Mouse (Mus musculus) midbrain, embryonic 12.5 days (tissue): Measurements from ENCODE around the gene Agfg2. TPM values are rescaled to one million over a fixed set of nuclear protein-coding genes. Genes with fewer than 3 reads are reported as not detected.
"Not testable (repeated sequence)": the region's sequence is repeated elsewhere in the genome, so short reads cannot be mapped to it uniquely, and the experiment has no call there.

ENCODE experiments used
- ATAC-seq: fragments of 200-750 bp; cut with Nextera tagmentation; 2 replicates; pipeline ENCODE4 v1.8.0; 2017; ENCODE audit warnings: low read depth, moderate TSS enrichment, moderate library complexity; ENCODE audit not compliant: low FRiP score
- H3K27ac ChIP-seq: fragments of 300-500 bp; sonication (generic); replicated peaks from 2 replicates; pipeline ENCODE4 v1.5.1; 2016; ENCODE audit warnings: mild to moderate bottlenecking
- H3K27me3 ChIP-seq: fragments of 300-500 bp; sonication (generic); 2 replicates; pipeline ENCODE4 v1.6.1; 2016; ENCODE audit warnings: mild to moderate bottlenecking
- H3K36me3 ChIP-seq: fragments of 300-500 bp; sonication (generic); 2 replicates; pipeline ENCODE4 v1.6.1; 2016
- H3K4me1 ChIP-seq: fragments of 300-500 bp; sonication (generic); 2 replicates; pipeline ENCODE4 v1.6.1; 2016
- H3K4me2 ChIP-seq: fragments of 300-500 bp; sonication (generic); replicated peaks from 2 replicates; pipeline ENCODE4 v1.6.1; 2016; ENCODE audit warnings: mild to moderate bottlenecking, moderate library complexity
- H3K4me3 ChIP-seq: fragments of 300-500 bp; sonication (generic); 2 replicates; pipeline ENCODE4 v1.5.1; 2016; ENCODE audit warnings: mild to moderate bottlenecking
- H3K9ac ChIP-seq: fragments of 300-500 bp; sonication (generic); replicated peaks from 2 replicates; pipeline ENCODE4 v1.6.1; 2016; ENCODE audit warnings: mild to moderate bottlenecking, moderate library complexity
- H3K9me3 ChIP-seq: fragments of 300-500 bp; sonication (generic); 2 replicates; pipeline ENCODE4 v1.6.1; 2016; ENCODE audit warnings: mild to moderate bottlenecking
- WGBS: fragments of 180-500 bp; shearing (Covaris S2); methylation state at CpG from one replicate; pipeline ENCODE4 v1.1.7; 2016; 5-methylcytosine and 5-hydroxymethylcytosine counted together
- polyA plus RNA-seq: library from polyadenylated mRNA; unstranded; fragments of >200 nt; fragmentation: Nextera tagmentation; extraction: Ambion mirVana; gene quantifications from 2 replicates; pipeline ENCODE4 v1.2.1, GENCODE M21; 2016

Agfg2 gene
- polyA plus RNA-seq, result 25.9 and 29.0 TPM in 2 replicates

DNA sequence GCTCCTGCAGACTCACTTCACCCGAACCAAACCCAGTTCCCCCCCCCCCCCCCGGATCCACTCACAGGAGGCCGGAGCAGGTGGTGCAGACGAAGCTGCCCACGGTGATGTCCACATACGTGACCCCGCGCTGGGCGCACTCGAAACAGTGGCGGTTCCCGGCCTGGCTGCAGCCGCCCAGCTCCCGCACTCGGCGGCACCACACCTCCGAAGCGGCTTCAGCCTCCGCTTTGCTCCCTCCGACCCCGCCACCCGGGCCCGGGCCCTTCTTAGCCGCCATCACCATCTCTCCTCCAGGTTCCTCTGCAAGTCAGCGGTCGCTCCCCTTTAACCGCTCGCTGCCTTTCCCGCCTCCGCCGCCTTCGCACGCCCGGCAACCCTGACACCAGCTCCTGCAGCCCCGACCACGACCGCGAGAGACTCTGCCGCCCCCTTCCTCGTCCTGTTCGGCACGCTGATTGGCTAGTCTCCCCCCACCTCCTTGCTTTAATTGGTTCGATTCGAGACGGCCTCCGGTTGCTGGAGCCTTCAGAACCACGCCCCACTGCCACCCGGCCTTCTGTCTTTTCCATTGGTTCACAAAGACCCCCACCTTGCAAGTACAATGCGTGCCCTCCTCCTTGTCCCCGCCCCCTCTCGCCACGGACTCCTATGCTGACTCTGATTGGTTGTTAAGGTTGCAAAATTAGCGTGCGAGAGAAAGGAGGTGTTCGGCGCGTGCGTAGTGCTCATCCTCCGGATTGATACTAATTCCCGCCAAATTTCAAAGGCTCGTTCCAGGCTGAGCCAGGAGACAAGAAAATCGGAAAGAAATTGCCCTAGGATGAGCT is at the start of gene Agfg2:
Gene Agfg2 (minus strand): TSS at position 433 of the 830 bp plus-strand sequence.
- peak; percentile 97 for ATAC-seq
- Histone ChIP-seq H3K4me2 (peak within 1 kb of the TSS; percentile 95), H3K27me3 (peaks cover 8% of the 10 kb centered on the region), H3K4me1 (peaks cover 20% of the 10 kb centered on the region), H3K27ac (peak within 1 kb of the TSS; percentile 80), H3K9me3 (no peaks in the 10 kb centered on the region), H3K36me3 (0 out of 2 replicates have a peak, but pooled peaks cover 4% of the 10 kb centered on the region), H3K9ac (peak within 1 kb of the TSS; percentile 79), H3K4me3 (peak within 1 kb of the TSS; percentile 76)
- under 1% methylated on average over 62 of the region's 62 CpGs for WGBS

DNA sequence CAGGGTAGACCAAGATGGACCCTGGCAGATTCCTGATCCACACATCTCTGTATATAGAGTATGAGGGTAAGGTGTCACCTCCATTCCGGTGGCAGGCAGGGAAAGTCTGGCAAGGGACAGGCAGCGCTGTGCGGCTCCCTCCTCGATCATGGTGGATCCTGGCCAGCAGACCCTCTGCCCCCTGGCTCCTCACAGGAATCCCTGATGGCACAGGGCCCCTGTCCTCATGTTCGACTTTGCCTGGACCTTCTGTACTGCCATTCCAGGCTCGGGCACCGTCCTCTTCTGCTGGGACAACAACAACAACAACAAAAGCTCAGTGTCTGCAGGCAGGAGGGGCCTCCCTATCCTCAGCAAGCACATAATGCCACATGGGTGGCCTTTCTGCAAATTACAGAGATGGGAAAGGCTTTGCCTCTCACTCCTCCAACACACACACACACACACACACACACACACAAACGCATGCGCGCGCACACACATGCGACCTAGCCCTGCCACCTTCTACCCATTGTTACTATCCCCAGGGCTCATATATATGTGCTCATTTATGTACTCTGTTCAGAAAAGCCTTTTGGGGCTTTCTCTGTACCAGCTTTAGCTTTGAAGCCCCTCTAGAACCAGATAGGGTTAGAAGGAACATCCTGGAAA is 49.2 kb upstream of the Agfg2 start:
- H3K4me3 ChIP-seq, result peak overlapping the region; percentile 30
- WGBS, result 42% methylated on average over 12 of the region's 12 CpGs
- no peaks in the 10 kb centered on the region for H3K9me3 ChIP-seq
- peaks cover 62% of the 10 kb centered on the region for H3K4me1 ChIP-seq
- peak overlapping the region; percentile 47 for H3K9ac ChIP-seq
- peaks cover 75% of the 10 kb centered on the region for H3K36me3 ChIP-seq
- H3K4me2 ChIP-seq, result peak overlapping the region; percentile 50
- no peaks in the 10 kb centered on the region for H3K27me3 ChIP-seq
- peak overlapping the region; percentile 98 for H3K27ac ChIP-seq
- peak; percentile 74 for ATAC-seq

GRCm38 (mm10) chr5:137726767-137727166 is 42.2 kb upstream of the Agfg2 start:
- Histone ChIP-seq H3K27ac (no peak overlapping the region), H3K9me3 (no peaks in the 10 kb centered on the region), H3K4me3 (no peak overlapping the region), H3K36me3 (peaks cover 28% of the 10 kb centered on the region), H3K27me3 (peaks cover 6% of the 10 kb centered on the region), H3K4me1 (peaks cover 11% of the 10 kb centered on the region), H3K4me2 (no peak overlapping the region), H3K9ac (no peak overlapping the region)
- ATAC-seq, result no peak
- 74% methylated on average over 6 of the region's 6 CpGs for WGBS

GRCm38 (mm10) chr5:137723840-137724239 is 39.3 kb upstream of the Agfg2 start:
- ATAC-seq, result no peak
- no peaks in the 10 kb centered on the region for H3K4me1 ChIP-seq

GRCm38 (mm10) chr5:137720558-137721164 is 36.1 kb upstream of the Agfg2 start:
- H3K4me2 ChIP-seq, result peak overlapping the region; percentile 28
- H3K9me3 ChIP-seq, H3K4me3 ChIP-seq, H3K27me3 ChIP-seq, ATAC-seq, H3K36me3 ChIP-seq, H3K27ac ChIP-seq, H3K4me1 ChIP-seq, H3K9ac ChIP-seq: not testable (repeated sequence)
- 31% methylated on average over 11 of the region's 16 CpGs for WGBS

More at GRCm38 (mm10) chr5:137723840-137724239, 39.3 kb upstream of the Agfg2 start:
- H3K9me3 ChIP-seq, result no peaks in the 10 kb centered on the region
- 87% methylated on average over 5 of the region's 5 CpGs for WGBS
- no peak overlapping the region for H3K4me3 ChIP-seq
- H3K27ac ChIP-seq, result no peak overlapping the region
- no peak overlapping the region for H3K4me2 ChIP-seq
- no peak overlapping the region for H3K9ac ChIP-seq
- H3K27me3 ChIP-seq, result peaks cover 6% of the 10 kb centered on the region
- H3K36me3 ChIP-seq, result 0 out of 2 replicates have a peak, but pooled peaks cover 3% of the 10 kb centered on the region

DNA sequence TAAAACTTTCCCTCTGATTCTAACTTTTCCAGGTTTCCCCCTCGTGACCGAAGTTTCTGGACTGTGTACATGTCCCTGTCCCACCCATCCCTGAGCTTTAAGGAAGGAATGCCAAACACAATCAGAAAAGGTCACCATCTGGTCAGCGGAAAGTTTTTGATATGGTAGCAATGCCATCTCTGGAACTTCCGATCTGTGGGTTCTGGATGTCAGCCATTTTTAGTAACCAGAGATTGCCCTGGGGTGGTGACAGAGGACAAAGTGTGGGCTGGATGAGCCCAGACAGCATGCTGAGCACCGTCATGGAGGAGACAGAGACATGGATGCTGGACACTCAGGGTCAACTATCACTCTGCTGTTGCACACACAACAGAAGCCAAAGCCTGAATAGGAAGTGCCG is 34.6 kb upstream of the Agfg2 start:
- no peak overlapping the region for H3K27ac ChIP-seq
- peaks cover 6% of the 10 kb centered on the region for H3K27me3 ChIP-seq
- H3K9ac ChIP-seq, result no peak overlapping the region
- WGBS, result 91% methylated on average over 6 of the region's 6 CpGs
- H3K4me2 ChIP-seq, result no peak overlapping the region
- H3K4me1 ChIP-seq, result no peaks in the 10 kb centered on the region
- H3K9me3 ChIP-seq, result no peaks in the 10 kb centered on the region
- ATAC-seq, result no peak
- H3K4me3 ChIP-seq, result no peak overlapping the region
- H3K36me3 ChIP-seq, result no peaks in the 10 kb centered on the region

GRCm38 (mm10) chr5:137718020-137718790 is 33.7 kb upstream of the Agfg2 start:
- WGBS, result 74% methylated on average over 8 of the region's 8 CpGs
- no peaks in the 10 kb centered on the region for H3K4me1 ChIP-seq
- H3K27ac ChIP-seq, result no peak overlapping the region
- no peak overlapping the region for H3K4me3 ChIP-seq
- no peak overlapping the region for H3K9ac ChIP-seq
- H3K36me3 ChIP-seq, result no peaks in the 10 kb centered on the region
- H3K27me3 ChIP-seq, result peaks cover 6% of the 10 kb centered on the region
- ATAC-seq, result no peak
- no peaks in the 10 kb centered on the region for H3K9me3 ChIP-seq
- H3K4me2 ChIP-seq, result no peak overlapping the region

- no peaks in the 10 kb centered on the region for H3K36me3 ChIP-seq
- no peak overlapping the region for H3K4me2 ChIP-seq
- no peaks in the 10 kb centered on the region for H3K9me3 ChIP-seq
- ATAC-seq, result no peak
- H3K9ac ChIP-seq, result no peak overlapping the region
- no peak overlapping the region for H3K27ac ChIP-seq
- H3K4me1 ChIP-seq, result no peaks in the 10 kb centered on the region
- H3K4me3 ChIP-seq, result no peak overlapping the region
- 84% methylated on average over 8 of the region's 8 CpGs for WGBS
- no peaks in the 10 kb centered on the region for H3K27me3 ChIP-seq
These were observed 31.2 kb upstream of the Agfg2 start for GRCm38 (mm10) chr5:137715685-137716084.

GRCm38 (mm10) chr5:137713454-137713853 is 28.9 kb upstream of the Agfg2 start:
- H3K4me2 ChIP-seq, result no peak overlapping the region
- H3K4me1 ChIP-seq, result no peaks in the 10 kb centered on the region
- no peaks in the 10 kb centered on the region for H3K27me3 ChIP-seq
- no peaks in the 10 kb centered on the region for H3K9me3 ChIP-seq
- no peak for ATAC-seq
- H3K36me3 ChIP-seq, result no peaks in the 10 kb centered on the region
- no peak overlapping the region for H3K9ac ChIP-seq
- H3K4me3 ChIP-seq, result no peak overlapping the region
- no peak overlapping the region for H3K27ac ChIP-seq
- 86% methylated on average over 5 of the region's 5 CpGs for WGBS

- 82% methylated on average over 12 of the region's 12 CpGs for WGBS
These were observed 22.5 kb upstream of the Agfg2 start for GRCm38 (mm10) chr5:137706913-137707633.

DNA sequence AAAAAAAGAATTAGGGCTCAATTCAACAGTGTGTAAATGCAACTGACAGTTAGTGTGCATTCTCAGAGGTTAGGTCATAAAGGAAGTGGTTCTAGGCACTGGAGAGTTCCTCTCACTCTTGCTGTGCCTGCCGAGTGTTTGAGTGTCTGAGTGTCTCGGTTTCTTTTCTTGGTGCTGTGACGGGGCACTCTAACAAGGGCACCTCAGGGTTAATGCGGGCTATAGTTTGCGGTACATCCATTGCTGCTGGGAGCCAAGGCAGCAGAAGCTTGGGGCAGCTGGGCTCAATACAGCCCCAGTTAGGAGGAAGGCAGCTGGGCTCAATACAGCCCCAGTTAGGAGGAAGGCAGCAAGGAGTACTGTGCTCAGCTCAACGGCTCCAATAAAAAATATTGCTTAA is 20.7 kb upstream of the Agfg2 start:
- Histone ChIP-seq H3K9me3 (no peaks in the 10 kb centered on the region), H3K27ac (no peak overlapping the region), H3K4me1 (peaks cover 21% of the 10 kb centered on the region), H3K27me3 (no peaks in the 10 kb centered on the region), H3K4me3 (no peak overlapping the region), H3K36me3 (no peaks in the 10 kb centered on the region), H3K9ac (no peak overlapping the region; the same call in 1 of the 2 replicates), H3K4me2 (no peak overlapping the region)
- WGBS, result 55% methylated on average over 6 of the region's 6 CpGs
- ATAC-seq, result no peak

More at GRCm38 (mm10) chr5:137706913-137707633, 22.5 kb upstream of the Agfg2 start:
- no peak for ATAC-seq
- H3K9me3 ChIP-seq, result no peaks in the 10 kb centered on the region
- no peak overlapping the region for H3K4me3 ChIP-seq
- H3K9ac ChIP-seq, result no peak overlapping the region
- H3K27ac ChIP-seq, result no peak overlapping the region
- peaks cover 21% of the 10 kb centered on the region for H3K4me1 ChIP-seq
- H3K27me3 ChIP-seq, result no peaks in the 10 kb centered on the region
- no peaks in the 10 kb centered on the region for H3K36me3 ChIP-seq
- no peak overlapping the region for H3K4me2 ChIP-seq
